Mouse (Mus musculus) ES-E14 (cell line): ENCODE measurements around the gene Grid1. TPM values are rescaled to one million over a fixed set of nuclear protein-coding genes. Genes with fewer than 3 reads are reported as not detected.

ENCODE experiments used
- DNase-seq: peaks from one replicate; pipeline ENCODE4 v3.0.0-alpha.2; 2013; ENCODE audit warnings: low read depth, low spot score
- H3K27ac ChIP-seq: 2 replicates; pipeline ENCODE4 v1.5.1; 2012; ENCODE audit warnings: low read depth, mild to moderate bottlenecking, low read length, moderate library complexity, mixed read lengths; ENCODE audit not compliant: poor library complexity, insufficient read depth, severe bottlenecking
- H3K36me3 ChIP-seq: 2 replicates; pipeline ENCODE4 v1.6.1; 2012; ENCODE audit warnings: mild to moderate bottlenecking, low read length, moderate library complexity, mixed read lengths; ENCODE audit not compliant: control insufficient read depth, poor library complexity, insufficient read depth, severe bottlenecking
- H3K4me1 ChIP-seq, 2 experiments: fragments of 150-350 bp in 1 of 2; sonication (generic) in 1 of 2; 2 replicates each; pipeline ENCODE4 v1.6.1; 2012; ENCODE audit warnings: low read length in 2 of 2, mild to moderate bottlenecking in 1 of 2, mixed read lengths in 1 of 2; ENCODE audit not compliant: control insufficient read depth in 2 of 2, insufficient read depth in 2 of 2, poor library complexity in 1 of 2
- H3K4me3 ChIP-seq, 2 experiments: fragments of 150-350 bp in 1 of 2; sonication (generic) in 1 of 2; 2 replicates each; pipeline ENCODE4 v1.5.1; 2012; ENCODE audit warnings: low read length in 2 of 2, low read depth in 1 of 2, mild to moderate bottlenecking in 1 of 2, mixed read lengths in 1 of 2; ENCODE audit not compliant: insufficient read depth in 1 of 2, poor library complexity in 1 of 2, severe bottlenecking in 1 of 2
- H3K9ac ChIP-seq: 2 replicates; pipeline ENCODE4 v1.6.1; 2012; ENCODE audit warnings: low read depth, mild to moderate bottlenecking, low read length, mixed read lengths; ENCODE audit not compliant: poor library complexity, insufficient read depth, severe bottlenecking
- H3K9me3 ChIP-seq: fragments of 150-350 bp; sonication (generic); 2 replicates; pipeline ENCODE4 v1.6.1; 2012; ENCODE audit warnings: low read depth, mild to moderate bottlenecking, low read length; ENCODE audit not compliant: control insufficient read depth, insufficient read depth
- CHD2 ChIP-seq: IDR thresholded peaks from 2 replicates; pipeline ENCODE4 v1.6.1; 2014; ENCODE audit warnings: mild to moderate bottlenecking, low read depth, low read length, inconsistent platforms
- HCFC1 ChIP-seq: IDR thresholded peaks from 2 replicates; pipeline ENCODE4 v1.6.1; 2012; ENCODE audit warnings: low read length, inconsistent platforms, borderline replicate concordance; ENCODE audit not compliant: insufficient read depth
- MAFK ChIP-seq: IDR thresholded peaks from 2 replicates; pipeline ENCODE4 v1.6.1; 2014; ENCODE audit warnings: mild to moderate bottlenecking, low read depth, low read length, inconsistent platforms; ENCODE audit not compliant: insufficient read depth
- ZC3H11A ChIP-seq: IDR thresholded peaks from 2 replicates; pipeline ENCODE4 v1.6.1; 2012; ENCODE audit warnings: low read depth, mild to moderate bottlenecking, inconsistent platforms, low read length, borderline replicate concordance
- ZNF384 ChIP-seq: IDR thresholded peaks from 2 replicates; pipeline ENCODE4 v1.6.1; 2012; ENCODE audit warnings: low read depth, low read length, inconsistent platforms
- in situ Hi-C, 2 experiments: fragments of 600-800 bp; cut with MboI; formaldehyde crosslinking; loops; one replicate each; pipeline ENCODE4 v1.15.1; 2025; ENCODE audit warnings: low sequenced_read_pairs in 2 of 2, inconsistent platforms in 1 of 2; ENCODE audit not compliant: unreplicated experiment in 2 of 2
- total RNA-seq: library from RNA; depleted of rRNA; stranded (reverse); fragments of 300-350 nt; gene quantifications from 2 replicates; pipeline ENCODE4 v1.2.3, GENCODE M21; 2012; rRNA removed

Gene Grid1
- total RNA-seq = 0.26 and 0.54 TPM in 2 replicates

DNA sequence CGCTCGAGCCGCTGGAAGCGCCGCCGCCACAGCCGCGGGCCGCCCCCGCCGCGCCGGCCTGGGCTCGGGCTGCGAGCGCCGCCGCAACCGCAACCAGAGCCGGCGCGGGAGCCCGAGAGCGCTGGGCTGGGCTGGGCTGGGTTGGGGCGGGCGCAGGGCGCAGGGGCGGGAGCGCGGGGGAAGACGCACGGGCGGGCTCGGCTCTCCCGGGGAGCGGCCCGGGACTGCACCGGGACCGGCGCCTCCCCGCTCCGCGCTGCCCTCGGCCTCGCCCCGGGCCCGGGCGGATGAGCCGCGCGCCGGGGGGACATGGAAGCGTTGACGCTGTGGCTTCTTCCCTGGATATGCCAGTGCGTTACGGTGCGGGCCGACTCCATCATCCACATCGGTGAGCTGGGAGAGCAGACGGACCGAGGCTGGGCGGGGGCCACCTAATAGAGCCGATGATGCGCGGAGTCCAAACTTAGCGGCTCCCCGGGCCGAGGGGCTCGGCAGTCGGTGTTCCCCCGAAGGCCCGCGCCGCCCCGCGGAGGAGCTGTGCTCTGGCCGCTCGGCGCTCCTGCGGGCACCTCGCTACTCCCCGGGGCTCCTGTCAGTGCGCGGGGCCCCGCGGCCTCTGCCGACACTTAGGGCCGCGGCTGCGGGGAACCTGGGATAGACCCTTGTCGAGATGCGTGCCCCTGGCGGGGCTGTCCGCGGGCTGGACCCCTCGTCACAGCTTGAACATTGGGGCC lies at the start of gene Grid1:
Gene Grid1, plus strand, starts transcription at position 190 of the 734 bp plus-strand sequence.
- Histone ChIP-seq H3K4me3 (peak within 1 kb of the TSS; percentile 67 to 79), H3K9ac (peak within 1 kb of the TSS; percentile 70), H3K36me3 (no peaks in the 10 kb centered on the region), H3K4me1 (peaks cover 0 to 5% of the 10 kb centered on the region in 2 experiments; a peak in 1 of 4 replicates), H3K27ac (no peak within 1 kb of the TSS), H3K9me3 (no peaks in the 10 kb centered on the region)
- in situ Hi-C loops = no loop called here
- TF ChIP-seq MAFK = no peak
- no peak for TF ChIP-seq HCFC1
- TF ChIP-seq CHD2 = no peak
- no peak for TF ChIP-seq ZNF384
- TF ChIP-seq ZC3H11A = no peak
- no peak for DNase-seq

DNA sequence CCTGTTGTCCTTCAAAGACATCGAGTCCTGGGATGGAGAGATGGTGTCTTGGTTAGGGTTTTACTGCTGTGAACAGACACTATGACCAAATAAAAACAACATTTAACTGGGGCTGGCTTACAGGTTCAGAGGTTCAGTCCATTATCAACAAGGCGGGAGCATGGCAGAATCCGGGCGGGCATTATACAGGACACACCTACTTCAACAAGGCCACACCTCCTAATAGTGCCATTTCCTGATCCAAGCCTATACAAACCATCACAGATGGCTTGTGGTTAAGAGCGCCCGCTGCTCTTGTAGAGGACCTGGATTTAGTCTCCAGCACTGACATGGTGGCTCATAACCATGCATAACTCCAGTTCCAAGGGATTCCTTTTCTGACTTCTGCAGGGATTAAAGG lies 49.4 kb upstream of the Grid1 start:
- H3K4me3 ChIP-seq = no peak overlapping the region
- in situ Hi-C loops = loop anchor here (10.0 kb wide), 1 partner anchor 146 kb away; no protein-coding TSS in a partner anchor
- H3K4me1 ChIP-seq = peaks cover 12 to 18% of the 10 kb centered on the region in 2 experiments
- no peaks in the 10 kb centered on the region for H3K36me3 ChIP-seq
- DNase-seq = peak; percentile 26
- no peaks in the 10 kb centered on the region for H3K9me3 ChIP-seq
- H3K27ac ChIP-seq = no peak overlapping the region
- TF ChIP-seq ZC3H11A (no peak), HCFC1 (no peak), MAFK (no peak), ZNF384 (no peak)
- no peak overlapping the region for H3K9ac ChIP-seq

DNA sequence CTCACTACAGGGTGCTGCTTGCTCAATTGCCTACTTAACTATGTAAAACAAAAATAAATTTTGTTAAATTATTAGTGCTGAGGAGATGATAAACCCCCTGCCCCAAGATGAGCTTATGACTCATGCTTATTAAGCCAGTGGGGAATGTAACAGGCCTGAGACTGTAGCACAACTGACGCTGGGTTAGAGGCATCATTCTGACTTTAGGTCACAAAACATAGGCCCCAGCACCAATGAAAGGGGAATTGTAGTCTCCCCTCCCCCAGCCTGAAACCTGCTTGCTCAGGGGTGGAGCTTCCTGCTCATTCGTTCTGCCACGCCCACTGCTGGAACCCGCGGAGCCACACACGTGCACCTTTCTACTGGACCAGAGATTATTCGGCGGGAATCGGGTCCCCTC lies 48.3 kb upstream of the Grid1 start:
- Histone ChIP-seq H3K9me3 (no peaks in the 10 kb centered on the region), H3K9ac (peak overlapping the region; percentile 32; the same call in 1 of the 2 replicates), H3K36me3 (no peaks in the 10 kb centered on the region), H3K4me3 (no peak overlapping the region), H3K27ac (no peak overlapping the region), H3K4me1 (peaks cover 12 to 16% of the 10 kb centered on the region in 2 experiments)
- DNase-seq = no peak
- TF ChIP-seq HCFC1 (no peak), MAFK (no peak), CHD2 (no peak), ZNF384 (no peak), ZC3H11A (no peak)
- in situ Hi-C loops = loop anchor here (10.0 kb wide), 1 partner anchor 147 kb away; no protein-coding TSS in a partner anchor

DNA sequence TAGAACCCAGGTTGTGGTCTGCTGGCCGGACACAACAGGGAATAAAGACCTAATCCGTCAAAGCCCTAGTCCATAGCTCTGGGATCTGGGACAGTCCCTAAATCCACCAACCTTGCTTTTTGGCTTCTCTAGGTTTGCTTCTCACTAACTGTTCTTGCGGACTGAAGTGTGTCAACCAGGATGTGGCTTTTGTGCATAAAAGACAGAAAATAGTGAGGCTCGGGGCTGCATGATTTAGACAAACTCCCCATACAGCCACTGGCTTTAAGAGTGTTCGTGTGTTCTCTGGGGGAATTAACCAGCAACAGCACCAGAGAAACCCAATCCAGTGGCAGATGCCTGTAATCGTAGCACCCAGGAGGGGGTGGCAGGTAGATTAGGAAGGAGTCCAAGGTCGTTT lies 47.8 kb upstream of the Grid1 start:
- Histone ChIP-seq H3K4me3 (no peak overlapping the region; a peak in 1 of 4 replicates), H3K36me3 (no peaks in the 10 kb centered on the region), H3K9ac (peak overlapping the region; percentile 41; the same call in 1 of the 2 replicates), H3K9me3 (no peaks in the 10 kb centered on the region), H3K4me1 (peaks cover 12 to 16% of the 10 kb centered on the region in 2 experiments), H3K27ac (no peak overlapping the region)
- DNase-seq = no peak
- in situ Hi-C loops = loop anchor here (10.0 kb wide), 1 partner anchor 147 kb away; no protein-coding TSS in a partner anchor
- TF ChIP-seq ZNF384 (no peak), MAFK (no peak), HCFC1 (no peak)

DNA sequence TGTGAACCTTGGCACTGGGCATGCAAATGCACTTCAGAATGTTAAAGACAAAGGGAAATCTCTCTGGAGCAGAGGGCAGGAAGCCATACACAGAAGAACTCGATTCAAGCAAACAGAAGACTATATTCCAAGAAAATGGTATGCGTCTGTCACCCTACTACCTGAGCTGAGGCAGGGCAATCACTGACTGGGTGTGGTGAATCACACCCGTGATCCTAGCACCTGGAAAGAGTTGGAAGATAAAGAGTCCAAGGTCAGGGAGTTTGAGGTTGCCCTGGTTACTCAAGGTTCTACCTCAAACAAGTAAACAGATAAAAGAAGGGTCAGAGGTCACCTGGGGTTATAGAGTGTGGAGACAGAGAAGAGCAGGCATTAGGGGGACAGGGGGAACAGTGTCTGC lies 46.2 kb upstream of the Grid1 start:
- TF ChIP-seq HCFC1 (no peak), ZC3H11A (no peak), CHD2 (peak; percentile 65)
- Histone ChIP-seq H3K27ac (peak overlapping the region; percentile 75), H3K4me1 (peaks cover 12 to 16% of the 10 kb centered on the region in 2 experiments), H3K36me3 (no peaks in the 10 kb centered on the region; the same call in 1 of the 2 replicates), H3K4me3 (no peak overlapping the region), H3K9ac (peak overlapping the region; percentile 13; the same call in 1 of the 2 replicates), H3K9me3 (no peaks in the 10 kb centered on the region)
- in situ Hi-C loops = loop anchor here (10.0 kb wide), 1 partner anchor 149 kb away; no protein-coding TSS in a partner anchor
- peak; percentile 56 for DNase-seq
